Mouse (Mus musculus): Measurements from ENCODE around the gene Ube3b. TPM values are rescaled to one million over a fixed set of nuclear protein-coding genes. Genes with fewer than 3 reads are reported as not detected.

Ube3b gene
- total and polyA plus RNA-seq, 3 experiments: 11.7 to 29.8 (median 22.1) TPM

GRCm38 (mm10) chr5:114413067-114413735, 32.8 kb downstream of the Ube3b start:
- Histone ChIP-seq H3K4me1 (ENCODE audit: control insufficient read depth in 1 of 2, insufficient read depth in 2 of 2) (no peaks in the 10 kb centered on the region), H3K9ac (ENCODE audit: insufficient read depth, low read depth) (no peak overlapping the region), H3K9me3 (replicated peaks; ENCODE audit: low read length) (no peaks in the 10 kb centered on the region), H3K4me3 (replicated peaks in 1 of 3; ENCODE audit: low read depth in 2 of 3, low read length in 2 of 3, poor library complexity in 1 of 3) (no peak overlapping the region), H3K36me3 (replicated peaks in 1 of 2; ENCODE audit: control insufficient read depth in 1 of 2, insufficient read depth in 1 of 2, low read length in 1 of 2) (peaks cover 85 to 99% of the 10 kb centered on the region in 2 experiments), H3K4me2 (ENCODE audit: insufficient read depth, low read depth, poor library complexity, severe bottlenecking) (no peak overlapping the region), H3K27me3 (replicated peaks) (no peaks in the 10 kb centered on the region), H3K27ac (ENCODE audit: insufficient read depth, low read depth) (no peak overlapping the region), H3K79me2 (replicated peaks; ENCODE audit: control insufficient read depth, extremely low read depth, insufficient read depth, poor library complexity, severe bottlenecking) (no peaks in the 10 kb centered on the region)
- TF ChIP-seq JUN (IDR thresholded peaks at IDR 0.05; ENCODE audit: insufficient read depth, low read depth, low read length) (no peak), USF1 (IDR thresholded peaks at IDR 0.05; ENCODE audit: low read depth, low read length) (no peak), SIN3A (IDR thresholded peaks at IDR 0.05; ENCODE audit: low read length) (no peak), SMC3 (IDR thresholded peaks at IDR 0.05; ENCODE audit: low read depth, low read length) (no peak), POLR2A (IDR thresholded peaks at IDR 0.05; ENCODE audit: low read depth, low read length) (no peak), GABPA (IDR thresholded peaks at IDR 0.05; ENCODE audit: insufficient replicate concordance, low read depth, low read length) (no peak), MAZ (IDR thresholded peaks at IDR 0.05; ENCODE audit: low read depth, low read length) (no peak), CHD1 (IDR thresholded peaks at IDR 0.05; ENCODE audit: low read depth, low read length) (no peak), E2F4 (IDR thresholded peaks at IDR 0.05; ENCODE audit: insufficient replicate concordance, low read depth, low read length) (no peak), TBP (conservative IDR thresholded peaks at IDR 0.05; ENCODE audit: low read depth, low read length) (no peak), POLR2AphosphoS2 (IDR thresholded peaks at IDR 0.05; ENCODE audit: low read depth, low read length) (no peak), MAX (IDR thresholded peaks at IDR 0.05; ENCODE audit: low read length) (no peak), ZNF384 (IDR thresholded peaks at IDR 0.05; ENCODE audit: low read depth, low read length) (no peak)
- no peak for DNase-seq (ENCODE audit: extremely low read depth)
- dilution Hi-C loops (cut with MboI; ENCODE audit: extremely low pct_ligation_motif_present, extremely low pct_unique_long_range_greater_than_20kb, low sequenced_read_pairs) (no loop called here), in situ Hi-C loops (cut with MboI; ENCODE audit: low pct_ligation_motif_present, low pct_unique_long_range_greater_than_20kb, low sequenced_read_pairs) (no loop called here)

GRCm38 (mm10) chr5:114415606-114416005, 35.2 kb downstream of the Ube3b start:
- Histone ChIP-seq H3K27ac (ENCODE audit: insufficient read depth, low read depth) (no peak overlapping the region), H3K79me2 (replicated peaks; ENCODE audit: control insufficient read depth, extremely low read depth, insufficient read depth, poor library complexity, severe bottlenecking) (no peaks in the 10 kb centered on the region), H3K4me1 (ENCODE audit: control insufficient read depth in 1 of 2, insufficient read depth in 2 of 2) (no peaks in the 10 kb centered on the region), H3K4me3 (replicated peaks in 1 of 3; ENCODE audit: low read depth in 2 of 3, low read length in 2 of 3, poor library complexity in 1 of 3) (no peak overlapping the region), H3K9ac (ENCODE audit: insufficient read depth, low read depth) (no peak overlapping the region), H3K36me3 (replicated peaks in 1 of 2; ENCODE audit: control insufficient read depth in 1 of 2, insufficient read depth in 1 of 2, low read length in 1 of 2) (peaks cover 81 to 99% of the 10 kb centered on the region in 2 experiments), H3K4me2 (ENCODE audit: insufficient read depth, low read depth, poor library complexity, severe bottlenecking) (no peak overlapping the region), H3K9me3 (replicated peaks; ENCODE audit: low read length) (no peaks in the 10 kb centered on the region), H3K27me3 (replicated peaks) (no peaks in the 10 kb centered on the region)
- dilution Hi-C loops (cut with MboI; ENCODE audit: extremely low pct_ligation_motif_present, extremely low pct_unique_long_range_greater_than_20kb, low sequenced_read_pairs) (no loop called here), in situ Hi-C loops (cut with MboI; ENCODE audit: low pct_ligation_motif_present, low pct_unique_long_range_greater_than_20kb, low sequenced_read_pairs) (no loop called here)
- no peak for DNase-seq (ENCODE audit: extremely low read depth)
- no peak for TF ChIP-seq MEF2A (IDR thresholded peaks at IDR 0.05; ENCODE audit: borderline replicate concordance, low read depth, low read length)
- TF ChIP-seq USF2 (conservative IDR thresholded peaks at IDR 0.05; ENCODE audit: low read depth, low read length): no peak
- no peak for TF ChIP-seq NELFE (IDR thresholded peaks at IDR 0.05; ENCODE audit: low read depth, low read length)
- no peak for TF ChIP-seq MXI1 (IDR thresholded peaks at IDR 0.05; ENCODE audit: low read depth, low read length)
- no peak for TF ChIP-seq CTCF (conservative IDR thresholded peaks at IDR 0.05 in 1 of 2, IDR thresholded peaks at IDR 0.05 in 1 of 2; ENCODE audit: low read depth in 2 of 2, low read length in 2 of 2)
- no peak for TF ChIP-seq POLR2A (IDR thresholded peaks at IDR 0.05; ENCODE audit: low read depth, low read length)
- TF ChIP-seq RCOR1 (conservative IDR thresholded peaks at IDR 0.05; ENCODE audit: low read depth, low read length): no peak
- TF ChIP-seq CHD2 (IDR thresholded peaks at IDR 0.05; ENCODE audit: low read length): no peak
- no peak for TF ChIP-seq HCFC1 (IDR thresholded peaks at IDR 0.05; ENCODE audit: low read depth, low read length)
- TF ChIP-seq ZKSCAN1 (IDR thresholded peaks at IDR 0.05; ENCODE audit: borderline replicate concordance, low read depth, low read length): no peak
- no peak for TF ChIP-seq IRF4 (IDR thresholded peaks at IDR 0.05; ENCODE audit: low read depth, low read length)
- no peak for TF ChIP-seq CHD1 (IDR thresholded peaks at IDR 0.05; ENCODE audit: low read depth, low read length)
- no peak for TF ChIP-seq USF1 (IDR thresholded peaks at IDR 0.05; ENCODE audit: low read depth, low read length)
- no peak for TF ChIP-seq EP300 (IDR thresholded peaks at IDR 0.05; ENCODE audit: low read length)
- TF ChIP-seq TBP (conservative IDR thresholded peaks at IDR 0.05; ENCODE audit: low read depth, low read length): no peak
- TF ChIP-seq ZNF384 (IDR thresholded peaks at IDR 0.05; ENCODE audit: low read depth, low read length): no peak
- TF ChIP-seq RAD21 (IDR thresholded peaks at IDR 0.05; ENCODE audit: low read depth, low read length): no peak
- no peak for TF ChIP-seq UBTF (IDR thresholded peaks at IDR 0.05; ENCODE audit: low read depth, low read length)
- no peak for TF ChIP-seq POLR2AphosphoS2 (IDR thresholded peaks at IDR 0.05; ENCODE audit: low read depth, low read length)

Measured in CH12.LX (cell line).